Mouse (Mus musculus): Measurements from ENCODE around the gene Rdx. TPM values are rescaled to one million over a fixed set of nuclear protein-coding genes. Genes with fewer than 3 reads are reported as not detected.

Gene Rdx
- polyA plus RNA-seq, 1 experiment from 2014 or later = 97.2 TPM

- no peak overlapping the region for H3K27ac ChIP-seq
- no peaks in the 10 kb centered on the region for H3K4me1 ChIP-seq
Observed at GRCm38 (mm10) chr9:52095666-52096065, 48.7 kb downstream of the Rdx start.

GRCm38 (mm10) chr9:52097386-52097785 lies 50.4 kb downstream of the Rdx start:
- H3K9me3 ChIP-seq = no peaks in the 10 kb centered on the region
- no peaks in the 10 kb centered on the region for H3K36me3 ChIP-seq
- no peak overlapping the region for H3K4me3 ChIP-seq (replicated peaks)
- H3K4me2 ChIP-seq = no peak overlapping the region
- H3K27ac ChIP-seq = no peak overlapping the region
- ATAC-seq (ENCODE audit: insufficient read depth, low FRiP score, low read depth) = no peak
- no peaks in the 10 kb centered on the region for H3K4me1 ChIP-seq
- H3K9ac ChIP-seq = no peak overlapping the region
- H3K27me3 ChIP-seq (replicated peaks) = 0 out of 2 replicates have a peak, but pooled peaks cover 2% of the 10 kb centered on the region
- 30% methylated on average over 1 of the region's 1 CpGs for WGBS

More at GRCm38 (mm10) chr9:52095666-52096065, 48.7 kb downstream of the Rdx start:
- WGBS = 65% methylated on average over 3 of the region's 3 CpGs
- H3K9me3 ChIP-seq = no peaks in the 10 kb centered on the region
- no peaks in the 10 kb centered on the region for H3K36me3 ChIP-seq
- no peak overlapping the region for H3K4me3 ChIP-seq (replicated peaks)
- H3K9ac ChIP-seq = no peak overlapping the region
- ATAC-seq (ENCODE audit: insufficient read depth, low FRiP score, low read depth) = no peak
- no peak overlapping the region for H3K4me2 ChIP-seq
- 0 out of 2 replicates have a peak, but pooled peaks cover 2% of the 10 kb centered on the region for H3K27me3 ChIP-seq (replicated peaks)

- no peak overlapping the region for H3K9ac ChIP-seq
- no peak overlapping the region for H3K4me2 ChIP-seq
- H3K4me1 ChIP-seq = no peaks in the 10 kb centered on the region
- 0 out of 2 replicates have a peak, but pooled peaks have one; percentile 44 for ATAC-seq (ENCODE audit: insufficient read depth, low FRiP score, low read depth)
- no peaks in the 10 kb centered on the region for H3K36me3 ChIP-seq
- under 1% methylated on average over 7 of the region's 7 CpGs for WGBS
- H3K27ac ChIP-seq = no peak overlapping the region
- H3K9me3 ChIP-seq = no peaks in the 10 kb centered on the region
- H3K27me3 ChIP-seq (replicated peaks) = 0 out of 2 replicates have a peak, but pooled peaks cover 2% of the 10 kb centered on the region
- H3K4me3 ChIP-seq (replicated peaks) = no peak overlapping the region
Observed at GRCm38 (mm10) chr9:52098600-52098999, 51.6 kb downstream of the Rdx start.

- 0 out of 2 replicates have a peak, but pooled peaks cover 2% of the 10 kb centered on the region for H3K27me3 ChIP-seq (replicated peaks)
- H3K27ac ChIP-seq = no peak overlapping the region
- H3K9me3 ChIP-seq = no peaks in the 10 kb centered on the region
- no peak for ATAC-seq (ENCODE audit: insufficient read depth, low FRiP score, low read depth)
- no peak overlapping the region for H3K9ac ChIP-seq
- WGBS = 88% methylated on average over 14 of the region's 14 CpGs
- no peak overlapping the region for H3K4me2 ChIP-seq
- no peaks in the 10 kb centered on the region for H3K36me3 ChIP-seq
- H3K4me3 ChIP-seq (replicated peaks) = no peak overlapping the region
- H3K4me1 ChIP-seq = 0 out of 2 replicates have a peak, but pooled peaks cover 8% of the 10 kb centered on the region
Observed at GRCm38 (mm10) chr9:52100426-52100825, 53.5 kb downstream of the Rdx start.

- no peak overlapping the region for H3K27ac ChIP-seq
- WGBS = 70% methylated on average over 13 of the region's 13 CpGs
Observed at GRCm38 (mm10) chr9:52102060-52102844, 55.3 kb downstream of the Rdx start.

GRCm38 (mm10) chr9:52103448-52104224 lies 56.7 kb downstream of the Rdx start:
- ATAC-seq (ENCODE audit: insufficient read depth, low FRiP score, low read depth) = peak; percentile 75
- Histone ChIP-seq H3K4me2 (no peak overlapping the region), H3K4me1 (0 out of 2 replicates have a peak, but pooled peaks cover 8% of the 10 kb centered on the region), H3K4me3 (replicated peaks) (no peak overlapping the region), H3K27ac (no peak overlapping the region), H3K9ac (no peak overlapping the region), H3K36me3 (no peaks in the 10 kb centered on the region), H3K27me3 (replicated peaks) (no peaks in the 10 kb centered on the region), H3K9me3 (no peaks in the 10 kb centered on the region)
- 47% methylated on average over 9 of the region's 9 CpGs for WGBS

More at GRCm38 (mm10) chr9:52102060-52102844, 55.3 kb downstream of the Rdx start:
- H3K27me3 ChIP-seq (replicated peaks) = 0 out of 2 replicates have a peak, but pooled peaks cover 2% of the 10 kb centered on the region
- ATAC-seq (ENCODE audit: insufficient read depth, low FRiP score, low read depth) = no peak
- H3K4me3 ChIP-seq (replicated peaks) = no peak overlapping the region
- no peak overlapping the region for H3K4me2 ChIP-seq
- H3K9me3 ChIP-seq = no peaks in the 10 kb centered on the region
- 0 out of 2 replicates have a peak, but pooled peaks cover 8% of the 10 kb centered on the region for H3K4me1 ChIP-seq
- no peaks in the 10 kb centered on the region for H3K36me3 ChIP-seq
- H3K9ac ChIP-seq = no peak overlapping the region

GRCm38 (mm10) chr9:52104225-52104615 lies 57.2 kb downstream of the Rdx start:
- WGBS = 69% methylated on average over 8 of the region's 8 CpGs
- H3K4me2 ChIP-seq = no peak overlapping the region
- H3K27me3 ChIP-seq (replicated peaks) = no peaks in the 10 kb centered on the region
- H3K9ac ChIP-seq = no peak overlapping the region
- H3K36me3 ChIP-seq = no peaks in the 10 kb centered on the region
- no peak for ATAC-seq (ENCODE audit: insufficient read depth, low FRiP score, low read depth)
- no peak overlapping the region for H3K27ac ChIP-seq
- H3K9me3 ChIP-seq = no peaks in the 10 kb centered on the region
- H3K4me1 ChIP-seq = 0 out of 2 replicates have a peak, but pooled peaks cover 8% of the 10 kb centered on the region
- H3K4me3 ChIP-seq (replicated peaks) = no peak overlapping the region

GRCm38 (mm10) chr9:52105423-52105822 lies 58.5 kb downstream of the Rdx start:
- Histone ChIP-seq H3K36me3 (no peaks in the 10 kb centered on the region), H3K27ac (no peak overlapping the region), H3K4me3 (replicated peaks) (no peak overlapping the region), H3K4me1 (0 out of 2 replicates have a peak, but pooled peaks cover 8% of the 10 kb centered on the region), H3K9ac (no peak overlapping the region), H3K27me3 (replicated peaks) (no peaks in the 10 kb centered on the region), H3K4me2 (no peak overlapping the region), H3K9me3 (no peaks in the 10 kb centered on the region)
- 70% methylated on average over 6 of the region's 6 CpGs for WGBS
- no peak for ATAC-seq (ENCODE audit: insufficient read depth, low FRiP score, low read depth)

GRCm38 (mm10) chr9:52107161-52107560 lies 60.2 kb downstream of the Rdx start:
- Histone ChIP-seq H3K4me1 (0 out of 2 replicates have a peak, but pooled peaks cover 8% of the 10 kb centered on the region), H3K9ac (no peak overlapping the region), H3K9me3 (no peaks in the 10 kb centered on the region), H3K27me3 (replicated peaks) (no peaks in the 10 kb centered on the region), H3K36me3 (no peaks in the 10 kb centered on the region), H3K4me3 (replicated peaks) (no peak overlapping the region), H3K4me2 (no peak overlapping the region), H3K27ac (no peak overlapping the region)
- WGBS = 91% methylated on average over 3 of the region's 3 CpGs
- ATAC-seq (ENCODE audit: insufficient read depth, low FRiP score, low read depth) = no peak

- Histone ChIP-seq H3K9ac (no peak overlapping the region), H3K4me1 (no peaks in the 10 kb centered on the region), H3K9me3 (no peaks in the 10 kb centered on the region), H3K27me3 (replicated peaks) (no peaks in the 10 kb centered on the region), H3K27ac (no peak overlapping the region), H3K4me2 (no peak overlapping the region), H3K36me3 (0 out of 2 replicates have a peak, but pooled peaks cover 3% of the 10 kb centered on the region), H3K4me3 (replicated peaks) (no peak overlapping the region)
- ATAC-seq (ENCODE audit: insufficient read depth, low FRiP score, low read depth) = no peak
- 66% methylated on average over 3 of the region's 3 CpGs for WGBS
Observed at GRCm38 (mm10) chr9:52110738-52111137, 63.8 kb downstream of the Rdx start.

GRCm38 (mm10) chr9:52113091-52113490 lies 66.1 kb downstream of the Rdx start:
- Histone ChIP-seq H3K27me3 (replicated peaks) (no peaks in the 10 kb centered on the region), H3K4me2 (no peak overlapping the region), H3K4me1 (no peaks in the 10 kb centered on the region), H3K27ac (no peak overlapping the region), H3K9me3 (no peaks in the 10 kb centered on the region), H3K9ac (no peak overlapping the region), H3K4me3 (replicated peaks) (no peak overlapping the region), H3K36me3 (0 out of 2 replicates have a peak, but pooled peaks cover 8% of the 10 kb centered on the region)
- 87% methylated on average over 5 of the region's 5 CpGs for WGBS
- no peak for ATAC-seq (ENCODE audit: insufficient read depth, low FRiP score, low read depth)

GRCm38 (mm10) chr9:52119212-52119611 lies 72.2 kb downstream of the Rdx start:
- H3K9ac ChIP-seq = no peak overlapping the region
- WGBS = 86% methylated on average over 4 of the region's 4 CpGs
- ATAC-seq (ENCODE audit: insufficient read depth, low FRiP score, low read depth) = no peak
- H3K4me3 ChIP-seq (replicated peaks) = no peak overlapping the region
- H3K4me1 ChIP-seq = no peaks in the 10 kb centered on the region
- no peak overlapping the region for H3K27ac ChIP-seq
- 0 out of 2 replicates have a peak, but pooled peaks cover 10% of the 10 kb centered on the region for H3K36me3 ChIP-seq
- H3K9me3 ChIP-seq = no peaks in the 10 kb centered on the region
- H3K27me3 ChIP-seq (replicated peaks) = no peaks in the 10 kb centered on the region
- H3K4me2 ChIP-seq = no peak overlapping the region

Data from stomach, embryonic 15.5 days (tissue).